Mouse (Mus musculus) liver (tissue): ENCODE measurements around the gene Inmt.
"Not testable (repeated sequence)": the region's sequence is repeated elsewhere in the genome, so short reads cannot be mapped to it uniquely, and the experiment has no call there.

Source experiments
- DNase-seq: peaks from one replicate; pipeline ENCODE4 v3.0.0-alpha.2; 2020; ENCODE audit warnings: mixed read lengths

Inmt gene

GRCm38 (mm10) chr6:55174741-55175181, at the start of gene Inmt:
Gene Inmt (minus strand): TSS chr6:55175043.
- no peak for DNase-seq

- no peak for DNase-seq
These were observed 49.1 kb upstream of the Inmt start for GRCm38 (mm10) chr6:55223986-55224385.

GRCm38 (mm10) chr6:55218232-55218631, 43.4 kb upstream of the Inmt start:
- no peak for DNase-seq

GRCm38 (mm10) chr6:55214541-55214940, 39.7 kb upstream of the Inmt start:
- no peak for DNase-seq

GRCm38 (mm10) chr6:55210423-55211365, 35.9 kb upstream of the Inmt start:
- DNase-seq, result no peak

- no peak for DNase-seq
These were observed 32.9 kb upstream of the Inmt start for GRCm38 (mm10) chr6:55207786-55208185.

GRCm38 (mm10) chr6:55203931-55204330, 29.1 kb upstream of the Inmt start:
- DNase-seq, result no peak

GRCm38 (mm10) chr6:55202913-55203910, 28.4 kb upstream of the Inmt start, which contains the start of gene Mindy4:
Gene Mindy4 (plus strand): TSS chr6:55203383.
- DNase-seq, result peak; percentile 77

- DNase-seq, result no peak
These were observed 24.2 kb upstream of the Inmt start for GRCm38 (mm10) chr6:55199047-55199446.

GRCm38 (mm10) chr6:55193171-55193570, 18.3 kb upstream of the Inmt start:
- no peak for DNase-seq

- DNase-seq, result no peak
These were observed 16.7 kb upstream of the Inmt start for GRCm38 (mm10) chr6:55191537-55191936.

GRCm38 (mm10) chr6:55189406-55189805, 14.6 kb upstream of the Inmt start:
- DNase-seq, result no peak

GRCm38 (mm10) chr6:55187827-55188226, 13.0 kb upstream of the Inmt start:
- DNase-seq, result not testable (repeated sequence)

GRCm38 (mm10) chr6:55182655-55183430, 8.0 kb upstream of the Inmt start:
- no peak for DNase-seq

- no peak for DNase-seq
These were observed 4.7 kb upstream of the Inmt start for GRCm38 (mm10) chr6:55179560-55179959.

- peak; percentile 39 for DNase-seq
These were observed 2.4 kb upstream of the Inmt start for GRCm38 (mm10) chr6:55177060-55177732.

- no peak for DNase-seq
These were observed 1.0 kb upstream of the Inmt start for GRCm38 (mm10) chr6:55175892-55176291.

- no peak for DNase-seq
These were observed 613 bp upstream of the Inmt start for GRCm38 (mm10) chr6:55175456-55175855.

- no peak for DNase-seq
These were observed 898 bp downstream of the Inmt start for GRCm38 (mm10) chr6:55173941-55174349.

- DNase-seq, result no peak
These were observed 1.7 kb downstream of the Inmt start for GRCm38 (mm10) chr6:55173171-55173570.

- no peak for DNase-seq
These were observed 3.2 kb downstream of the Inmt start for GRCm38 (mm10) chr6:55171638-55172037.

GRCm38 (mm10) chr6:55169818-55170217, 5.0 kb downstream of the Inmt start:
- no peak for DNase-seq
